Mouse (Mus musculus) right cerebral cortex, adult 18-20 months (tissue): ENCODE data around the gene Gtpbp6.
"Not testable (repeated sequence)": the region's sequence is repeated elsewhere in the genome, so short reads cannot be mapped to it uniquely, and the experiment has no call there.

ENCODE experiments used
- DNase-seq: peaks from one replicate; pipeline ENCODE4 v3.0.0; 2022; ENCODE audit warnings: mixed read lengths

The Gtpbp6 gene

GRCm38 (mm10) chr5:110107581-110108304, at the start of gene Gtpbp6:
Gtpbp6 (minus strand) TSS chr5:110108197.
- peak; percentile 97 for DNase-seq

- DNase-seq = no peak
Measured at GRCm38 (mm10) chr5:110143007-110143406, 35.0 kb upstream of the Gtpbp6 start.

GRCm38 (mm10) chr5:110142309-110142708, 34.3 kb upstream of the Gtpbp6 start:
- no peak for DNase-seq

GRCm38 (mm10) chr5:110140424-110140823, 32.4 kb upstream of the Gtpbp6 start:
- no peak for DNase-seq

- no peak for DNase-seq
Measured at GRCm38 (mm10) chr5:110139325-110139724, 31.3 kb upstream of the Gtpbp6 start.

- DNase-seq = no peak
Measured at GRCm38 (mm10) chr5:110137816-110138215, 29.8 kb upstream of the Gtpbp6 start.

- DNase-seq = no peak
Measured at GRCm38 (mm10) chr5:110136087-110136464, 28.1 kb upstream of the Gtpbp6 start.

- peak; percentile 99 for DNase-seq
Measured at GRCm38 (mm10) chr5:110135293-110136086, 27.5 kb upstream of the Gtpbp6 start, which contains the start of gene Chfr. Chfr (plus strand) TSS chr5:110135842.

- not testable (repeated sequence) for DNase-seq
Measured at GRCm38 (mm10) chr5:110122380-110122779, 14.4 kb upstream of the Gtpbp6 start.

GRCm38 (mm10) chr5:110109991-110110441, 2.0 kb upstream of the Gtpbp6 start, which contains the start of gene Zfp605:
Zfp605 (plus strand) TSS chr5:110110092.
- DNase-seq = peak; percentile 93

GRCm38 (mm10) chr5:110108305-110108628, 270 bp upstream of the Gtpbp6 start:
- no peak for DNase-seq

- peak; percentile 29 for DNase-seq
Measured at GRCm38 (mm10) chr5:110106901-110107564, 964 bp downstream of the Gtpbp6 start.

GRCm38 (mm10) chr5:110106140-110106871, 1.7 kb downstream of the Gtpbp6 start:
- DNase-seq = peak; percentile 21

- DNase-seq = no peak
Measured at GRCm38 (mm10) chr5:110104616-110105380, 3.2 kb downstream of the Gtpbp6 start.

GRCm38 (mm10) chr5:110103901-110104615, 3.9 kb downstream of the Gtpbp6 start:
- DNase-seq = no peak

- DNase-seq = peak; percentile 35
Measured at GRCm38 (mm10) chr5:110102853-110103625, 5.0 kb downstream of the Gtpbp6 start.

- DNase-seq = no peak
Measured at GRCm38 (mm10) chr5:110102429-110102828, 5.6 kb downstream of the Gtpbp6 start.

GRCm38 (mm10) chr5:110101716-110102347, 6.2 kb downstream of the Gtpbp6 start:
- DNase-seq = peak; percentile 83

- DNase-seq = peak; percentile 28
Measured at GRCm38 (mm10) chr5:110100921-110101631, 6.9 kb downstream of the Gtpbp6 start.
